Mouse (Mus musculus): ENCODE results near the gene Golt1b. TPM values are rescaled to one million over a fixed set of nuclear protein-coding genes. Genes with fewer than 3 reads are reported as not detected.

Gene Golt1b
- 93.5 and 97.9 TPM in 2 replicates for polyA plus RNA-seq (2014; fragmentation: Nextera tagmentation; extraction: Ambion mirVana)

DNA sequence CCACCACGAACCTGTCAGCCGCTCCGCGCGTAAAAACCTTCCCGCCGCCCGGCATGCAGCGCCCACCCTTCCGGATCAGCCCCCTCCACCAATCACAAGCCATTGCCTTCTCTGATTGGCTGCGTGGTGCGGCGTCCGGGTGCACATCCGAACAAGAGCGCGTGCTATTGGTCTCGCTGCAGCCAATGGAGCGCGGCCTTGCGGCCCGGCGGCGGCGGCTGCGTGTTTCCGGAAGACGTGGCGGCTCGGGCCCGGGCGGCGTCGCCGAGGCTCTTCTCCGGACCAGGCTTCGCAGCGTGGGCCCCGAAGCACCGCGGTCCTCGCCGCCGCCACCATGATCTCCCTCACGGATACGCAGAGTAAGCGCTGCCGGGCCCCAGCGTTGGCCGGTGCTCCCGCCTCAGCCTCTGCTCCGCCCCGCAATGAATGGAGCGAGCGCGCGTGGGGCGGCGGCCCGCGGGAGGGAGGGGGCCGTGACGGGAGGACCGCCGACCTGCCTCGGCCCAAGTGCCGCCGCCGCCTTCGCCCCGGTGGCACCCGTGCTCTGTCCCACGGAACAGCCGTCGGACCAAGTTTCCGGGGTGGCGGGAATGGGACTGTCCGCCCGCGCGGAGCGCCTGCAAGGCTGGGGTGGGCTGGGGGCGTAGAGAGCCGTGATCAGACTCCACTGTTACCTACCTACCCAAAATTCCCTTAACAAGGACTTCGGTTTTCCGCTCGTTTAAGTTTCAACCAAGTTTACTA is at the start of gene Golt1b, which contains the start of gene Recql:
Gene Golt1b (plus strand): TSS at position 211 of the 744 bp plus-strand sequence.
Gene Recql (minus strand): TSS at position 77 of the 744 bp plus-strand sequence.
- peak within 1 kb of the TSS; percentile 84 for H3K4me2 ChIP-seq
- peak; percentile 100 for ATAC-seq (replicated peaks; ENCODE audit: insufficient number of reproducible peaks, low FRiP score, low TSS enrichment)
- H3K4me1 ChIP-seq (ENCODE audit: control insufficient read depth, insufficient read depth, low read length): peaks cover 8% of the 10 kb centered on the region
- H3K4me3 ChIP-seq (ENCODE audit: low read depth, low read length): peak within 1 kb of the TSS; percentile 79
- WGBS (ENCODE audit: insufficient replicate concordance): under 1% methylated on average over 85 of the region's 87 CpGs
- H3K9me3 ChIP-seq (replicated peaks; ENCODE audit: control insufficient read depth, low read length): no peaks in the 10 kb centered on the region
- H3K27ac ChIP-seq (ENCODE audit: low read depth, low read length): 0 out of 2 replicates have a peak within 1 kb of the TSS, but pooled peaks have one; percentile 15
- peak within 1 kb of the TSS; percentile 87 for H3K9ac ChIP-seq (ENCODE audit: low read depth, low read length)
- H3K27me3 ChIP-seq (ENCODE audit: control insufficient read depth, insufficient read depth, low read length): no peaks in the 10 kb centered on the region
- no peaks in the 10 kb centered on the region for H3K36me3 ChIP-seq (ENCODE audit: control insufficient read depth, insufficient read depth, low read length)

DNA sequence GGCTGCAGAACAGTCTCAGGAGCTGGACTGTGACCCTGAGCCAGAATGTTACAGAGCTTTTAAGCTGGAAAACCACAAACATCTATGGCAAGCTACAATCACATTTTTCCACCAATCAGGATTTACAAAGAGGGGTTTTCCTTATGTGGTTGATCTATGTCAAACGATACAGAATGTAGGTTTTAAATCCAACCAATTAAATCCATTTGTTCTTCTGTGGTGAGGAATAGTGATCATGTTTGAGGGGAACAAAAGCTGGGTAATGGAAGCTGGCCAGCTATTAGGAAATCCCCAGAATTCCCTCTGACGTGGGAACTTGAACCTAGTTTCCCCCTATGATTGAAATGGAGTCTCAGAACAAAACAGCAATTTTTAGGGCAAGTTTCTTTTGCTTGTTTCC is 48.1 kb upstream of the Golt1b start:
- 60% methylated on average over 2 of the region's 2 CpGs for WGBS (ENCODE audit: insufficient replicate concordance)
- Histone ChIP-seq H3K9me3 (replicated peaks; ENCODE audit: control insufficient read depth, low read length) (no peaks in the 10 kb centered on the region), H3K4me1 (ENCODE audit: control insufficient read depth, insufficient read depth, low read length) (no peaks in the 10 kb centered on the region), H3K27ac (ENCODE audit: low read depth, low read length) (no peak overlapping the region), H3K4me3 (ENCODE audit: low read depth, low read length) (no peak overlapping the region), H3K4me2 (no peak overlapping the region), H3K27me3 (ENCODE audit: control insufficient read depth, insufficient read depth, low read length) (no peaks in the 10 kb centered on the region), H3K9ac (ENCODE audit: low read depth, low read length) (no peak overlapping the region), H3K36me3 (ENCODE audit: control insufficient read depth, insufficient read depth, low read length) (no peaks in the 10 kb centered on the region)
- no peak for ATAC-seq (replicated peaks; ENCODE audit: insufficient number of reproducible peaks, low FRiP score, low TSS enrichment)

DNA sequence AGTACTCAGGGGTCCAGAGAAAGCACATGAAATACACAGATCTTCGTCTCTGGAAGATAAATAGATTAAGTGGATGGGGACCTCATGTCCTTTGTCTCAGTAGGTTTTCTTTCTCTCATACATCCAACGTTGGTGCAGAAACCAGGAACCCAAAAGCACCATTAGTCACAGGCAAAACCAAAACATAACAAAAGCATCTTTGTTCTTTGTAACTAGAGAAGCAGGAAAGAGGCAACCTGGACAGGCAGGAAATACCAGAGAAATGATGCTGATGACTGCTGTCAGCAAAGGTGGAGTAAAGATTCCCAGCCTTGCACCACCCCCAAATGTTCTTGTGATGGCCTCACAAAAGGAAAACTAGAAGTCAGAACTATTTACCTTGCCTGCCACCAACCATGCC is 47.4 kb upstream of the Golt1b start:
- no peak overlapping the region for H3K4me3 ChIP-seq (ENCODE audit: low read depth, low read length)

DNA sequence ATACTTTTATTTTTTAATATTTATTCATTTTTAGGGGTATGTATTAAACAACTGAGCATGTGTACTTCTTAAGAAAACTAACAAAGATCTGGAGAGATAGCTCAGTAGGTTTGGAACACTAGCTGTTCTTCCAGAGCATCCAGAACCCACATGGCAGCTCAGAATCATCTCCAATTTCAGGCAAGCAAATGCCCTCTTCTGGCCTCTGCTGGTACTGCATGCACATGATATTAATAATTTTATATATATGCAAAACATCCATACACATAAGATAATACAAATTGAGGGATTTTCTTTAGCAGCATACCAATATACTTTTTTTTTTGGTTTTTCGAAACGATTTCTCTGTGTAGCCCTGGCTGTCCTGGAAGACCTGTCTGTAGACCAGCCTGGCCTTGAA is 43.5 kb upstream of the Golt1b start:
- no peak overlapping the region for H3K4me3 ChIP-seq (ENCODE audit: low read depth, low read length)
- ATAC-seq (replicated peaks; ENCODE audit: insufficient number of reproducible peaks, low FRiP score, low TSS enrichment): no peak
- no peak overlapping the region for H3K27ac ChIP-seq (ENCODE audit: low read depth, low read length)
- no peaks in the 10 kb centered on the region for H3K27me3 ChIP-seq (ENCODE audit: control insufficient read depth, insufficient read depth, low read length)
- H3K36me3 ChIP-seq (ENCODE audit: control insufficient read depth, insufficient read depth, low read length): no peaks in the 10 kb centered on the region
- H3K9me3 ChIP-seq (replicated peaks; ENCODE audit: control insufficient read depth, low read length): no peaks in the 10 kb centered on the region
- H3K4me1 ChIP-seq (ENCODE audit: control insufficient read depth, insufficient read depth, low read length): peaks cover 4% of the 10 kb centered on the region; the same call in 1 of the 2 replicates
- no peak overlapping the region for H3K4me2 ChIP-seq
- 56% methylated on average over 2 of the region's 2 CpGs for WGBS (ENCODE audit: insufficient replicate concordance)
- H3K9ac ChIP-seq (ENCODE audit: low read depth, low read length): no peak overlapping the region

More for the DNA sequence above, 47.4 kb upstream of the Golt1b start:
- Histone ChIP-seq H3K36me3 (ENCODE audit: control insufficient read depth, insufficient read depth, low read length) (no peaks in the 10 kb centered on the region), H3K27me3 (ENCODE audit: control insufficient read depth, insufficient read depth, low read length) (no peaks in the 10 kb centered on the region), H3K4me1 (ENCODE audit: control insufficient read depth, insufficient read depth, low read length) (no peaks in the 10 kb centered on the region), H3K4me2 (no peak overlapping the region), H3K9me3 (replicated peaks; ENCODE audit: control insufficient read depth, low read length) (no peaks in the 10 kb centered on the region), H3K27ac (ENCODE audit: low read depth, low read length) (no peak overlapping the region), H3K9ac (ENCODE audit: low read depth, low read length) (no peak overlapping the region)
- WGBS (ENCODE audit: insufficient replicate concordance): 29% methylated on average over 2 of the region's 2 CpGs
- no peak for ATAC-seq (replicated peaks; ENCODE audit: insufficient number of reproducible peaks, low FRiP score, low TSS enrichment)

DNA sequence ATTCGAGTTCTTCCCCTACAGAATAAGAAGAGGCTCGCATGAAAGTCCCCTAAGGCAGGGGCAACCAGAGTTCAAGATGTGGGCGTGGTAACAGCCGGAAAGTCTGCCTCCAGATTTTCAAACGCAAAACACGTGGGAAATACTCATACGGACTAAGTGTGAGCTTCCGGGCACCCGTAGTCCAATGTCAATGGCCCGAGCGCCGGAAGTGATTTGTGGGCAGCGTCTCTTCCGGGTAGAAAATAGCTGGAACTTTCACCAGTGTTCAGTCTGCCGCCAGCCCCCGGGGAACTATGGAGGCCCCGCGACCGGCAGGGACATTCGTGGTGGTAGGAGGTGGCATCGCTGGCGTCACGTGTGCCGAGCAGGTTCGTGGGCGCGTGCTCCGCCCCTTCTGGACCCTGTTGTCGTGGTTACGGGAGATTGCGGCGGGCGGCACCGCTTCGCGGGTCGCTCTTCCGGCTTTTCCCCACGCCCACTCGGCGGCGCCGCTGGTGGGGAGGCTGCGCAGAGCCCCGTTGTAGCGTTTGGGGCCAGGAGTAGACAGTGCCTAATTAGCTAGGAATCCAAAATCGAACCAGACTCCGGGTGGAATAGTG is 41.5 kb upstream of the Golt1b start, which contains the start of gene Pyroxd1:
Gene Pyroxd1 (plus strand): TSS at position 215 of the 599 bp plus-strand sequence.
- ATAC-seq (replicated peaks; ENCODE audit: insufficient number of reproducible peaks, low FRiP score, low TSS enrichment): peak; percentile 93
- H3K9ac ChIP-seq (ENCODE audit: low read depth, low read length): peak within 1 kb of the TSS; percentile 78
- H3K4me2 ChIP-seq: peak within 1 kb of the TSS; percentile 67
- no peaks in the 10 kb centered on the region for H3K36me3 ChIP-seq (ENCODE audit: control insufficient read depth, insufficient read depth, low read length)
- peak within 1 kb of the TSS; percentile 83 for H3K4me3 ChIP-seq (ENCODE audit: low read depth, low read length)
- no peaks in the 10 kb centered on the region for H3K27me3 ChIP-seq (ENCODE audit: control insufficient read depth, insufficient read depth, low read length)
- peaks cover 4% of the 10 kb centered on the region; the same call in 1 of the 2 replicates for H3K4me1 ChIP-seq (ENCODE audit: control insufficient read depth, insufficient read depth, low read length)
- 1% methylated on average over 48 of the region's 48 CpGs for WGBS (ENCODE audit: insufficient replicate concordance)
- no peaks in the 10 kb centered on the region for H3K9me3 ChIP-seq (replicated peaks; ENCODE audit: control insufficient read depth, low read length)
- peak within 1 kb of the TSS; percentile 79 for H3K27ac ChIP-seq (ENCODE audit: low read depth, low read length)

DNA sequence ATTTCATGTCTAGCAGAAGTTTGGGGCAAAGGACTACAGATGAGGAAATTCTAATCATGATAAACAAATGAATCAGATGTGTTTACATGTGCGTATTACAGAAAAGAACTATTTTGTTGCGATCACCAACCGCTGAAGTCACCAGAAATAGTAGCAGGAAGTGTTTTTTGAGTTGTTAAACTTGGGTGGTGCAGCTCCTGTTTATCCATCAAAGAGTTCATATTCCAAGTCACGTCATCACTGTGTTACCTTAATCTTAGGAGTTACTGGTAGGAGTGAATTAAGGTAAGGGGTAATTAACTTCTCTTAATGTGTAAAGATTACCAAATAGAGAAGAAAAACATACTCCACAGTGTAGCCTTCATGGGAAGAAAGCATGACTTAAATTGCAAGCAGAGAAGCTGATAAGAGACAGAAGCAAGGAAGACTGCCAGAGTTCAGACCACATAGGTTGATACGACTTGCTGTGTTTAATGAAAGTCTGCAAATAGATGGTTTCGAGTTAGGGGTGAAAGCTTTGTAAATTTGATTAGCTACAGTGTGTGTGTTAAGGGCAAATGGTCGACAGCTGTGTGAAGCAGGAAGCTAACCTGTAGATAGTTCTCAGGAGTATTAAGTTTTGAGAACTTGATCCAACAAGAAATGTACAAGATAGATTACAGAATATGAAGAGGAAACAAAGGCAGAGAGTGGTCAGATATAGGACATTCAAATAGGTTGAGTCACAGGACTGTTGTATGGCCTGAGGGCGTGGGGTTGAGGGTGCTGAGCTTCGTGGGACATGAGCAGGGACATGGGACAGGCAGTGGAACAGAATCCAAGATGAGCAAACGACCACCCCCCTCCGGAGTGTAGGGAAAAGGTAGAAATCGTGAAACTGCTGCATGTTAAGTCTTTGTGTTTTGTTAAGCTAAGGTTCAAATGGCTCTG is 40.6 kb upstream of the Golt1b start:
- peaks cover 4% of the 10 kb centered on the region; the same call in 1 of the 2 replicates for H3K4me1 ChIP-seq (ENCODE audit: control insufficient read depth, insufficient read depth, low read length)
- H3K36me3 ChIP-seq (ENCODE audit: control insufficient read depth, insufficient read depth, low read length): peaks cover 3% of the 10 kb centered on the region; the same call in 1 of the 2 replicates
- peak overlapping the region; percentile 67 for H3K4me2 ChIP-seq
- no peak overlapping the region; the same call in 1 of the 2 replicates for H3K27ac ChIP-seq (ENCODE audit: low read depth, low read length)
- 0 out of 2 replicates have a peak, but pooled peaks have one; percentile 9 for ATAC-seq (replicated peaks; ENCODE audit: insufficient number of reproducible peaks, low FRiP score, low TSS enrichment)
- no peaks in the 10 kb centered on the region for H3K9me3 ChIP-seq (replicated peaks; ENCODE audit: control insufficient read depth, low read length)
- peak overlapping the region; percentile 83 for H3K4me3 ChIP-seq (ENCODE audit: low read depth, low read length)
- 49% methylated on average over 12 of the region's 12 CpGs for WGBS (ENCODE audit: insufficient replicate concordance)
- no peaks in the 10 kb centered on the region for H3K27me3 ChIP-seq (ENCODE audit: control insufficient read depth, insufficient read depth, low read length)
- H3K9ac ChIP-seq (ENCODE audit: low read depth, low read length): peak overlapping the region; percentile 78

DNA sequence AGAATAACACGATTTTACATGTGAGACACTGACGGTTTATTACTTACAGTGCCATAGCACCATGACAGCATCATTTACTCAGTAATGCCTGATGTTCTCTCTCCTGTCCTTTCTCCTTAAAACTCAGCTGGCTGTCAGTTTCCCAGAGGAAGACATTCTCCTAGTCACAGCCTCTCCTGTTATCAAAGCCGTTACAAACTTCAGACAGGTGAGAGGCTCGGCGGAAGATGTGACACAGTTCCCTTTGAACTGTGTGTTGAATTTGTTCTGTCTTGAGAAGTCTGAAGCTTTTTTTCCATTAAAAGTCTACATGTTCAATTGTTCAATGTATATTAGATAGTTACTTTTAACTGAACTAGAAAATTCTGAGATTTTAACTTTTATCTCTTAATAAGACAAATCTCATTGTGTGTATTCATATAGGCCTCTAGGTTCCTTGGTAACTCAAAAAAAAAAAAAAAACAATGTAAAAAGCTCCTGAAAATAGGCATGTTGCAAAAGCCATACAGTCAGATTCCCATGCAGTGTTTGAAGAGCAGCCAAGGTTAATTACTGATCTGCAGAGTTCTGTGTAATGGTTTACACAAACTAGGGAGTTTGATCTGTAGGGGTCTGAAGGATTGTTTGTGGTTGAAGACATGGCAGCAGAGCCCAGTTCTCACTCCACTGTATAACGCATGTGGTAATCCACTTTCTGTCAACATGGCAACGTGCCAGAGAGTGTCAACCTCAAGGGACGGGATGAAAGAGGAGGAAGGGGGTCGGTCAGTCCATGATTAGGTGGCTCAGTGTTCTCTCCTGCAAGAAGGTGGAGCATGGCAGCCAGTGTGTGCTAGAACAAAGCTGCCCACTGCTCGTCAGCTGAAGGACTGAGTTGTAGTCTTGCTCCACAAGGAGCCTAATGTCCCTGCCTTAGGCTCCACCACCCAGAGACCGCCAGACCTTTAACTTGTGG is 39.3 kb upstream of the Golt1b start:
- ATAC-seq (replicated peaks; ENCODE audit: insufficient number of reproducible peaks, low FRiP score, low TSS enrichment): no peak
- Histone ChIP-seq H3K27me3 (ENCODE audit: control insufficient read depth, insufficient read depth, low read length) (no peaks in the 10 kb centered on the region), H3K4me2 (no peak overlapping the region), H3K36me3 (ENCODE audit: control insufficient read depth, insufficient read depth, low read length) (peaks cover 3% of the 10 kb centered on the region; the same call in 1 of the 2 replicates), H3K9ac (ENCODE audit: low read depth, low read length) (no peak overlapping the region), H3K4me1 (ENCODE audit: control insufficient read depth, insufficient read depth, low read length) (peaks cover 4% of the 10 kb centered on the region; the same call in 1 of the 2 replicates), H3K27ac (ENCODE audit: low read depth, low read length) (no peak overlapping the region), H3K9me3 (replicated peaks; ENCODE audit: control insufficient read depth, low read length) (no peaks in the 10 kb centered on the region), H3K4me3 (ENCODE audit: low read depth, low read length) (no peak overlapping the region)
- 74% methylated on average over 11 of the region's 11 CpGs for WGBS (ENCODE audit: insufficient replicate concordance)

Data from heart, embryonic 11.5 days (tissue).